Mouse (Mus musculus): ENCODE results near the gene Grm1.

Gene Grm1

DNA sequence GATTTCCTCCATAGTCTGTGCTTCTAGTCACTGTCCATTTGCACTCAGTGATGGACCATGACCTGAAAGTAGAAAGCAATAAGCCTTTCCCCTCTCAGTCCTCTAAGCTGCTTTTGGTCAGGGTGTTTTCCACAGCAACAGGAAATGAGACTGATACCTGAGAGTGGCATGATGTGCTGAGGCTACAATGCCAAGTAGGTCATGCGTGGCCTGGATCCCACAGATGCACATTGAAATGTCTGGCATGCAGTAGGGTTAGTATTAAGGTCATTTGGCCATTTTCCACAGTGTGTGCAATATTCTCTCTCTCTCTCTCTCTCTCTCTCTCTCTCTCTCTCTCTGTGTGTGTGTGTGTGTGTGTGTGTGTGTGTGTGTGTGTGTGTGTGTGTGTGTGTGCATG lies 254.8 kb downstream of the Grm1 start:
- DNase-seq (ENCODE audit: low spot score): no peak

DNA sequence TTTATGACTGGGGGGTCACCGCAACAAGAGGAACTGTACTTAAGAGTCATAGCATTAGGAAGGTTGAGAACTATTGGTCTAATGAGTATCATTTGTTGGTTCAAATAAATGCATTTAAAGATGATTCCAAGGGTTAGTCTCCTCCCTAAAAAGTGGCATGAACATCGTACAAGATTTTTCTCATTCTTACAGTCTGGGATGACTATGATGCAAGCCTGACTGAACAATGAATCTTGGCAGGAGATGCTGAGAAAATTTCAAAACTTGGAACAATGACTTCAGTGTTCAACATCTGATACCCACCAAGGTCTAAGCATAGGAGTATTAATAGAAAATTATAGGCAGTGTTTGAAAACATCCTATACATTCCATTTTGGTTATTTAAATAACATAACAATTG lies 264.1 kb downstream of the Grm1 start:
- no peak for DNase-seq (ENCODE audit: low spot score)

DNA sequence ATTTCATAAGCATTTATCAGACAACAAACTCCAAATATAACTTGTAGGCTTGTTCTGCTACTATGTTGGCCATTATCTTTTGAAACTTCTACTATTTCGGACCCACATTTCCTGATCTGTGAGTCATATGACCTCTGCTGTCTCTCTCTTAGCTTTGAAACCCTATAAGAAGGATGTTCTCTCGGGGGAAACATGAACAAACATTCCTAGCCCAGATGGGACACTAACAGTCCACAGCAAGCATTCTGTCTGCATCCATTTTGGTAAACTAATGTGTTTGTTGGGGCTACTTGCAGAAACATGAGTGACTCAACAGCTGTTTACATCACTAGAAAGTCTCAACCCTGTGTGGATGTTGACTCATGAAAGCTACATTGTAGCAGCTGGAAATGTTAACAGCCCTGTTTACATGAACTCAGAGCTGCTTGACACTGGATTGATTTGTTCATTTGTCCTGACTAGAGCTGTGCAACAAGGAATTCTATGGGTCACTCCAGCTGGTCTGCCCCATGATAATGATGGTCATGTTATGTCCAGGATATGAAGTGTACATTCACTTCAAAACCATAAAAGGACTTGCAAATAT lies 267.4 kb downstream of the Grm1 start:
- no peak for DNase-seq (ENCODE audit: low spot score)

DNA sequence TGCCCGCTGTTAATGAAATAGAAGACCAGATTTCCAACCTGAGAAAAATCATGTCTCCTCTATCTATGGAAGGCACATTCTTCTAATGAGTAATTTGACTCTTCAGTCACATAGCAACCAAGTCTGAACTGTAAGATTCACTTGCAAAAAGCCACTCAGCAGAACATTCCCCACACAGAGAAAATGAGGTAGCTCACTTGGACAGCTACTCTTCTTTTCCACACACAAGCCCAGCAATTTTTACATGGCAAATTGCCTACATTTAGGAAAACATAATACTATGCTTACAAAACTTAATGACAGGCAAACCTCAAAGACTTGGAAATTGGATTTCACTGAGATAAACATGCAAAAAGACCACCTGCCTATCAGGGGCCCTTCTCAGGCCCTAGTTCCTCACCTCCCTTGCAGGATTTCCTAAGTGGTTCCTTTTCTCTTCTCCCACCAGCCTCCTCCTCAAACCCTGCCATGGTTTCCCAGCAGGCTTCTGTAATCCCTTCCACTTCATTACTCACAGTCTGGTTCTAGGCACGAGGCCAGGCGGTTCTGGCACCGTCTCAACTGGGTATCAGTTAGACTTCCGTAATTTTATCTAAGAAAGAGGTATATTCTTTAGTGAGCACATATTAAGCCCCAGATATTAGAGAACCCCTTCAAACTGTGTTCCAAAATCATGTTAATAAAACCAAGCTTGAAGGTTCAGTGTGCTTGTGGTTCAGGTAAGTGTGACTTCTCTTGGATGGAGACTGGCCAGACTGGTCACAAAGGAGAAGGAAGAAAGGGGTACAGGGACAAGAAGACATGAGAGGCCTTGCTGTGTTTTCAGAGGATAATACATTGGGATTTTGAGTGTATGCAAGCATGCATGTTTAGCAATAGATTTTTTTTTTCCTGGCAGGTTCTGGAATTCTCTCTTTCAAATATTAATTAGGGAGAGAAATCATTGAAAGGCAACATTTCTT lies 269.1 kb downstream of the Grm1 start:
- peak; percentile 25 for DNase-seq (ENCODE audit: low spot score)

DNA sequence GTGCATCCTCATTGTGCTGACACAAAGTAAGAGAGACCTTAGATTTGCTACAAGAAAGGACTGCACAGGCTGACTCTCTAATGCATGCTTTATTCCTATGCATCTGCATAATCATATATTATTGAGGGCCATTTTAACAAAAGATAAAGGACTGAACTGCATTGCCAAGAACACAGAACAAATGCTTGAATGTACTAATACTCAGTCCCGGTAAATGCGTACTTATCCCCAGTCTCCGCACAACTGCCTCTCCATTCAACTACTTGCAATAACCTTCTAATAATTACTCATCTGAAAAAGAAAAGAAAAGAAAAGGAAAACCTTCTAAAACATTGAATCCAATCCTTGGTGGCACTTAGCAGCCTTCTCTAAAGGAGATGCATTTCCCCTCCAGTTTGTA lies 272.4 kb downstream of the Grm1 start:
- no peak for DNase-seq (ENCODE audit: low spot score)

DNA sequence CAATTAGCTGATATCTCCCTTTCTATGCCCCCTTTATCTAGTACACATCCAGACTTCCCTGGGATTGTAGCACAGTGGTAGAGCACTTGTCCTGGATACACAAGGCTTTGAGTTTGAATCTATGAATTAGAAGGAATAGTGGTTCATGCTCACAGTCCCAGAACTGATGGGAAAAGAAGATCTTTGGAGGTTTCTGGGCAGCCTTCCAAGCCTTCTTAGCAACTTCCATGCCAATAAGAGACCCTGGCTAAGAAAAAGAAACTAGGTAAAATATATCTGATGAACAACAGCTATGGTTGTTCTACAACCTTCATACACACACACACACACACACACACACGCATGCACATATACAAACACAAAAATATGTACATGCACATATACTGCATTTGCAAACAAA lies 286.8 kb downstream of the Grm1 start:
- DNase-seq (ENCODE audit: low spot score): no peak

DNA sequence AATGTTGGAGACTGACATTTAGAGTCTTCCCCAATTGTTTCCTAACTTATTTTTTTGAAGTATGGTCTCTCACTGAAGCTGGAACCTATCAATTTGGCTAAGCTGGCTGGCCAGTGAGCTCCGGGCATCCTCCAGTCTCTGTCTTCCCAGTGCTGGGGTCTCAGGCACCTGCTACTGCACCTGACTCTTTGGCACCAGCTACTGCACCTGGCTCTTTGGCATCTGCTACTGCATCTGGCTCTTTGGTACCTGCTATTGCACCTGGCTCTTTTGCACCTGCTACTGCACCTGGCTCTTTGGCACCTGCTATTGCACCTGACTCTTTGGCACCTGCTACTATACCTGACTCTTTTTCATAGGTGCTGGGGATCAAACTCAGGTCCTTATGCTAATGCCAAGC lies 291.7 kb downstream of the Grm1 start:
- DNase-seq (ENCODE audit: low spot score): no peak

DNA sequence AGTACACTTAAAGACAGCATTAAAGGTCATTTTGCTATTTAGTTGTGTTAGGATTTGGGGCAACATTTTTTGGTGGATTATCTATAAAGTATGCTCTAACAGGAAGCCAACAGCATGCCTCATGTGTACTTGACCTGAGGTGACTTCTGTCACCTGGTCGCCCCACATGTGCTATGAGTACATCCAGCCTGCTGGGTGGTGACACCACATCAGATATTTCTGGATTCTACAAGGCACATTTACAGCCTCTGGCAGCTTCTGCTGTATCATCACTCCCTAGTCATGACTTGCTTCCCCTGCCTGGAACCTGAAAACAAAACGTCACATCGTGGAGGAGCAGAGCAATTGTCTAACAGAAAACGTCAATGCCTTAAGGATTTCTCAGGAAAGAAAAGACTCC lies 292.2 kb downstream of the Grm1 start:
- no peak for DNase-seq (ENCODE audit: low spot score)

GRCm38 (mm10) chr10:10787906-10788416 lies 294.2 kb downstream of the Grm1 start:
- DNase-seq (ENCODE audit: low spot score): no peak

GRCm38 (mm10) chr10:10785122-10785521 lies 297.0 kb downstream of the Grm1 start:
- no peak for DNase-seq (ENCODE audit: low spot score)

DNA sequence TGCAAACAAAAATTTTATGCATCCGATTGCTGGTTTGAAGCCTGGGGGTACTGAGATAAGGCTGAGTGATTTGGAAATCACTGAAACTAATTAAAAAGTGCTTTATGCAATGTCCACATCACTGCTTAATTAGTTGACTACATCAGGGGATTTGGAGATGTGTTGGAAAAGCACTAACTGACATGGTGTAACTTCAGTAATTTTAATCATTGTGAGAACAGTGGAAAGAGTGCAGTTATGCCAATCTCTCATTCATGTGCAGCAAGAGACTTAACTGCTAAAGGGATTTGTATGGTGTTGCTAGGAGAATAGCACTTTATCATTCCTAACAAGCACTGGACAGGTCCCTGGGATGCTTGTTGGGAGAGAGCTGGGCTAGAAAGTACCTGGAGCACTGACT lies 307.3 kb downstream of the Grm1 start:
- no peak for DNase-seq (ENCODE audit: low spot score)

GRCm38 (mm10) chr10:10763015-10763414 lies 319.1 kb downstream of the Grm1 start:
- DNase-seq (ENCODE audit: low spot score): no peak

DNA sequence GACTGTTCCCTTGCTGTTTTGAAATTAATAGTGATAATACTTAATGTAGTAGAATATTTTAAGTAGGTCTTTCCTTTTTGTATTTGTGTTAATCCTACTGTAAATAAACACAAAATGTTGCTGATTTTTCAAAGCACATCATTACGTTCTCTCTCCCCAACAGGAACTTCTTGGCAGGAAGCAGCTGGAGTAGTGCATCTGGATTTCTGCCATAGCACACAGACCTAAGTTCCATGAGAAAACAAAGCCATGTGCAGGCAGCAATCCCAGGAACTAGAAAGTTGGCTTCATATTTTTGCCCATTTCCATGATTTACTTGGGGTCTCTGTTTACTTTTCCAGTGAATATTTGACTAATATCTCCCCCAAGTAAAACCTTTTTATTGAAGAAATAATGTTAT lies 320.9 kb downstream of the Grm1 start:
- DNase-seq (ENCODE audit: low spot score): peak; percentile 1

- no peak for DNase-seq (ENCODE audit: low spot score)
Measured at GRCm38 (mm10) chr10:10760801-10761200, 321.4 kb downstream of the Grm1 start.

GRCm38 (mm10) chr10:10751033-10751432 lies 331.1 kb downstream of the Grm1 start:
- DNase-seq (ENCODE audit: low spot score): no peak

GRCm38 (mm10) chr10:10744097-10744496 lies 338.1 kb downstream of the Grm1 start:
- DNase-seq (ENCODE audit: low spot score): no peak

- no peak for DNase-seq (ENCODE audit: low spot score)
Measured at GRCm38 (mm10) chr10:10742172-10742571, 340.0 kb downstream of the Grm1 start.

- no peak for DNase-seq (ENCODE audit: low spot score)
Measured at GRCm38 (mm10) chr10:10741314-10741713, 340.8 kb downstream of the Grm1 start.

GRCm38 (mm10) chr10:10740729-10741128 lies 341.4 kb downstream of the Grm1 start:
- DNase-seq (ENCODE audit: low spot score): no peak

DNA sequence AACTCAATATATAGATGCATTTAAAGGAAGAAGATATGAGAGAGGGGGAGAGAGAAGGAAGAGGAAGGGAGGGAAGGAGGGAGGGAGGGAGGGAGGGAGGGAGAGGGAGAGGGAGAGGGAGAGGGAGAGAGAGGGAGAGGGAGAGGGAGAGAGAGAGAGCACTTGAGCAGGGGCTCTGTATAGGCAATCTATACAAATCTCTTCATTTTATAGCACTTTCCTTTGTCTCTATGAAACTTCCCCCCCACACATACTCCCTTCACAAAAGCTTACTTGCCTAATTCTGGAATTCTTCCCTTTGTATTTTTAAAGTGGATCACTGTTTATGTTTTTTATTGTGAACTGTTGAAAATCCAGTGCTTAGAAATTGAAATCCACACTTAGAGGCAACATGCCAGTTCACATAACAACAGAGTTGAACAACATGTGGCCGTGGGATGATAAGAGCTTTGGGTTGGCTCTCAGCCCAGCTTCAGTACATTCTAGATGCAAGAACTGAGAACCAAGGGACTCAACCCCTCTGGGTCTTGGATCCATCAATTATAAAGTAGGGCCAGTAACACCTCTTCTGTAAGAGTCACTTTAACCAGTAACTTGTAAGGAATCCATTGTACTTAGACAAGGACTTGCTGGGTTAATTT lies 345.0 kb downstream of the Grm1 start:
- peak; percentile 9 for DNase-seq (ENCODE audit: low spot score)

DNA sequence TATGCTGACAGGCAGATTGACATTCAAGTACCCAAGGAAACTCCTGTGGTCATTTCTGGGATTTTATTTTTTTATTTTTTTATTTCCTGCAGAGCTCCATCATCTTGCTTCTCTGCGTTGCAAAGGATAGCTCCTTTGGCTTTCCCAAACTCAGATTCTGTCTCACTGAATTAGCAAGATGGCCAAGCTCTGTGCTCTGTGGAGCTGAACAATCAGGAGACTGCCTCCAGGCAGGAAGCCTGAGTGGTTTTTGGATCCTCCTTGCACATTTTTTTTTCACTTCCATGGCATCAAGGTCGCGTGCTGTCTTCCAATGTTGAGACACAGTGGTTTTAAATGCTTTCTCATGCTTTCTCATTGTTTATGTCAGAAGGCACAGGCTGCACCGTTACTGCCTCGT lies 347.6 kb downstream of the Grm1 start:
- no peak for DNase-seq (ENCODE audit: low spot score)

DNA sequence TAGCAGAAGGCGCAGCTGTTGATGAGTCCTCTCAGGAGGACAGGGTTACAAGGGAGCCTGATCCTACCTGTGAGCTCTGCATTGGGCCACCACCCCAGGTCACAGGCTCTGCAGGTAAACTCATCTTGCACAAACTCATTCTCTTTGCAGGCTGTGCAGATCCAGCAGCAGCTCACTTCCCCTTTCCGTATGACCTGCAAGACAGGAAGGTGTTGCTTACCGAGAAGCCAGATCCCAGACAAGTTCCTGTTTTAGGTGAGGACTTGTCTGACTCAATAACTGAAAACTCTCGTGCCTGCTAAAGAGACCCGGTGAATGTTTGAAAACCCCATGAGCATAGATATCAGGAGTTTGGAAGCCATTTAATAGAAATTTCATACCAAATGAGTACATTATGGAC lies 349.1 kb downstream of the Grm1 start:
- no peak for DNase-seq (ENCODE audit: low spot score)

DNA sequence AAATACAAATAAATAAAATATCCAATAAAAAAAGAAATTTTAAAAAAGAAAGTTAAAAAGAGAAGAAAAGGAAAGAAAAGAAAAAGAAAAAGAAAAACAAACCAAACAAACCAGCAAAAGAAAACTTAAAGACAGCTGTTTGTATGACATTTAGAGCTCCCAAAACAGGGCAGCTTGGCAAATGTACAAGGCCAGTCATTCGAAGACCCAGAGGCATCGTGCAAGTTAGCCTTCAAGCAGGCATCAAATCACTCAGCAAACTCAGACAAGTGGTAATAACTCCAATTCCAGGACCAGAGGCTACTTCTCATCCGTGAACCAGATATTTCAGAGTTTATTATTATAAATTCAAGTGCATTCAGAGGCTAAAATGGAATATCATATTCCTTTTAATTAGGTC lies 355.7 kb downstream of the Grm1 start:
- DNase-seq (ENCODE audit: low spot score): no peak

Data from ovary, postnatal 14 days (tissue).